Mouse (Mus musculus) inflammation-experienced regulatory T-cells (primary cell): Measurements from ENCODE around the gene Gm7544. TPM values are rescaled to one million over a fixed set of nuclear protein-coding genes. Genes with fewer than 3 reads are reported as not detected.

Experiments
- polyA plus RNA-seq, 2 experiments: library from polyadenylated mRNA; unstranded; fragments of 100-300 nt; shearing (Covaris generic); gene quantifications; one replicate each; pipeline ENCODE4 v1.2.1; 2017

Gm7544 gene
- polyA plus RNA-seq = 1 to 10 TPM in 1 of 2 experiments, not detected in 1; 1.4 TPM

GRCm38 (mm10) chr1:82955913-82956312 lies at the start of gene Gm7544:
Gm7544 (minus strand) TSS chr1:82956013.

GRCm38 (mm10) chr1:83000306-83000705 lies 44.5 kb upstream of the Gm7544 start, which contains the start of gene Gm47959:
Gm47959 (plus strand) TSS chr1:83000548.

DNA sequence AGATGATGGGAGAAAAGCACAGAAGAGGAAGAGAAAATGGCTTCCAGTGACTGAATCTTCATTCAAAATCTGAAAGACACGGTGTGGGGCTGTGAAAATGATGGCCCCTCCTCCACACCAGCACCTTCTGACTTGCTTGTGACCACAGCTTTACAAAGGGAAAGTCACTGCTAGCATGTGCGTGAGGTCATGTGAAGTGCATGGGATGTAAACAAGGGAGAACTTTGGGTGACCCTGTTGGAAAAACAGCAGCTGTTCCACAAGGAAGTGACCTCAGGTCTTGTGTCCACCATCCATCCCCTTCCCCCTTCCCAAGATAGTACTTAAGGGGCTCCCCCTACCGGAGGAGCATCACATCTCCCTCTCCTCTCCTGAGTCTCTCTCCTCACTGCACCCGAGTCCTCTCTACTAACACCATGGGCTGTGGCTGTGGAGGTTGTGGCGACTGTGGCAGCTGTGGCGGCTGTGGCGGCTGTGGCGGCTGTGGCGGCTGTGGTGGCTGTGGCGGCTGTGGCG lies 4.1 kb upstream of the Gm7544 start, which contains the start of gene Gm47955:
Gm47955 (plus strand) TSS at position 417 of the 516 bp plus-strand sequence.

DNA sequence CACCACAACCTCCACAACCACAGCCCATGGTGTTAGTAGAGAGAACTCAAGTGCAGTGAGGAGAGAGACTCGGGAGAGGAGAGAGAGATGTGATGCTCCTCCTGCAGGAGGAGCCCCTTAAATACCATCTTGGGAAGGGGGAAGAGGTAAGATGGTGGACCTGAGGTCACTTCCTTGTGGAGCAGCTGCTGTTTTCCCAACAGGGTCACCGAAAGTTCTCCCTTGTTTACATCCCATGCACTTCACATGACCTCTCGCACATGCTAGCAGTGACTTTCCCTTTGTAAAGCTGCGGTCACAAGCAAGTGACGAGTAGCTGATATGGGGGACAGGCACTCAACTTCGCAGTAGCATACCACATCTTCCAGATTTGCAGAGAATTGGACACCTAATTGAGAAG lies 12.5 kb downstream of the Gm7544 start, which contains the start of gene A030003K21Rik:
A030003K21Rik (minus strand) TSS at position 94 of the 400 bp plus-strand sequence.

DNA sequence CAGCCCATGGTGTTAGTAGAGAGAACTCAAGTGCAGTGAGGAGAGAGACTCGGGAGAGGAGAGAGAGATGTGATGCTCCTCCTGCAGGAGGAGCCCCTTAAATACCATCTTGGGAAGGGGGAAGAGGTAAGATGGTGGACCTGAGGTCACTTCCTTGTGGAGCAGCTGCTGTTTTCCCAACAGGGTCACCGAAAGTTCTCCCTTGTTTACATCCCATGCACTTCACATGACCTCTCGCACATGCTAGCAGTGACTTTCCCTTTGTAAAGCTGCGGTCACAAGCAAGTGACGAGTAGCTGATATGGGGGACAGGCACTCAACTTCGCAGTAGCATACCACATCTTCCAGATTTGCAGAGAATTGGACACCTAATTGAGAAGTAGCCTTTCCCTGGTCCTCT lies 24.5 kb downstream of the Gm7544 start, which contains the start of gene Gm6217:
Gm6217 (minus strand) TSS at position 74 of the 400 bp plus-strand sequence.

GRCm38 (mm10) chr1:82924650-82925049 lies 31.2 kb downstream of the Gm7544 start, which contains the start of gene A030014E15Rik:
A030014E15Rik (plus strand) TSS chr1:82924917.

GRCm38 (mm10) chr1:82913025-82913424 lies 42.8 kb downstream of the Gm7544 start, which contains the start of gene A030005L19Rik:
A030005L19Rik (plus strand) TSS chr1:82913325.

Other genes starting within 250 kb of the Gm7544 start
- gene Mff, start 231.1 kb downstream of the Gm7544 start, polyA plus RNA-seq = 100 to 1,000 TPM; 182 to 184 TPM
- gene Tm4sf20, start 187.6 kb downstream of the Gm7544 start, polyA plus RNA-seq = under 1 TPM in 1 of 2 experiments, not detected in 1; 0.20 TPM
- not detected for gene Gm47791, start 184.8 kb downstream of the Gm7544 start, polyA plus RNA-seq
- gene Agfg1, start 116.5 kb downstream of the Gm7544 start, polyA plus RNA-seq = 100 to 1,000 TPM; 171 to 264 TPM
- gene A030005L19Rik, start 42.7 kb downstream of the Gm7544 start, polyA plus RNA-seq = under 1 TPM in 1 of 2 experiments, not detected in 1; 0.50 TPM
- not detected for gene A030014E15Rik, start 31.1 kb downstream of the Gm7544 start, polyA plus RNA-seq
- not detected for gene Gm6217, start 24.6 kb downstream of the Gm7544 start, polyA plus RNA-seq
- gene A030003K21Rik, start 12.6 kb downstream of the Gm7544 start, polyA plus RNA-seq = not detected
- gene Gm47955, start 4.3 kb upstream of the Gm7544 start, polyA plus RNA-seq = not detected
- gene Gm47959, start 44.5 kb upstream of the Gm7544 start, polyA plus RNA-seq = 1 to 10 TPM in 1 of 2 experiments, not detected in 1; 1.0 TPM
- not detected for gene Slc19a3, start 82.4 kb upstream of the Gm7544 start, polyA plus RNA-seq
- gene Krtap28-10, start 86.5 kb upstream of the Gm7544 start, polyA plus RNA-seq = not detected
- gene Gm47969, start 88.9 kb upstream of the Gm7544 start, polyA plus RNA-seq = under 1 TPM in 1 of 2 experiments, not detected in 1; 0.46 TPM
- under 1 TPM; 0.19 to 0.75 TPM for gene A030005K14Rik, start 103.4 kb upstream of the Gm7544 start, polyA plus RNA-seq
- gene Krtap28-13, start 104.9 kb upstream of the Gm7544 start, polyA plus RNA-seq = not detected
- not detected for gene Ccl20, start 160.8 kb upstream of the Gm7544 start, polyA plus RNA-seq
- under 1 TPM in 1 of 2 experiments, not detected in 1; 0.35 TPM for gene Daw1, start 203.7 kb upstream of the Gm7544 start, polyA plus RNA-seq